Mouse (Mus musculus) midbrain, embryonic 12.5 days (tissue): ENCODE data around the gene Tbcc. TPM values are rescaled to one million over a fixed set of nuclear protein-coding genes. Genes with fewer than 3 reads are reported as not detected.

Experiments
- ATAC-seq: fragments of 200-750 bp; cut with Nextera tagmentation; 2 replicates; pipeline ENCODE4 v1.8.0; 2017; ENCODE audit warnings: low read depth, moderate TSS enrichment, moderate library complexity; ENCODE audit not compliant: low FRiP score
- H3K27ac ChIP-seq: fragments of 300-500 bp; sonication (generic); replicated peaks from 2 replicates; pipeline ENCODE4 v1.5.1; 2016; ENCODE audit warnings: mild to moderate bottlenecking
- H3K27me3 ChIP-seq: fragments of 300-500 bp; sonication (generic); 2 replicates; pipeline ENCODE4 v1.6.1; 2016; ENCODE audit warnings: mild to moderate bottlenecking
- H3K36me3 ChIP-seq: fragments of 300-500 bp; sonication (generic); 2 replicates; pipeline ENCODE4 v1.6.1; 2016
- H3K4me1 ChIP-seq: fragments of 300-500 bp; sonication (generic); 2 replicates; pipeline ENCODE4 v1.6.1; 2016
- H3K4me2 ChIP-seq: fragments of 300-500 bp; sonication (generic); replicated peaks from 2 replicates; pipeline ENCODE4 v1.6.1; 2016; ENCODE audit warnings: mild to moderate bottlenecking, moderate library complexity
- H3K4me3 ChIP-seq: fragments of 300-500 bp; sonication (generic); 2 replicates; pipeline ENCODE4 v1.5.1; 2016; ENCODE audit warnings: mild to moderate bottlenecking
- H3K9ac ChIP-seq: fragments of 300-500 bp; sonication (generic); replicated peaks from 2 replicates; pipeline ENCODE4 v1.6.1; 2016; ENCODE audit warnings: mild to moderate bottlenecking, moderate library complexity
- H3K9me3 ChIP-seq: fragments of 300-500 bp; sonication (generic); 2 replicates; pipeline ENCODE4 v1.6.1; 2016; ENCODE audit warnings: mild to moderate bottlenecking
- WGBS: fragments of 180-500 bp; shearing (Covaris S2); methylation state at CpG from one replicate; pipeline ENCODE4 v1.1.7; 2016; 5-methylcytosine and 5-hydroxymethylcytosine counted together
- polyA plus RNA-seq: library from polyadenylated mRNA; unstranded; fragments of >200 nt; fragmentation: Nextera tagmentation; extraction: Ambion mirVana; gene quantifications from 2 replicates; pipeline ENCODE4 v1.2.1, GENCODE M21; 2016

Tbcc gene
- polyA plus RNA-seq, 1 experiment from 2014 or later: 75.1 TPM

DNA sequence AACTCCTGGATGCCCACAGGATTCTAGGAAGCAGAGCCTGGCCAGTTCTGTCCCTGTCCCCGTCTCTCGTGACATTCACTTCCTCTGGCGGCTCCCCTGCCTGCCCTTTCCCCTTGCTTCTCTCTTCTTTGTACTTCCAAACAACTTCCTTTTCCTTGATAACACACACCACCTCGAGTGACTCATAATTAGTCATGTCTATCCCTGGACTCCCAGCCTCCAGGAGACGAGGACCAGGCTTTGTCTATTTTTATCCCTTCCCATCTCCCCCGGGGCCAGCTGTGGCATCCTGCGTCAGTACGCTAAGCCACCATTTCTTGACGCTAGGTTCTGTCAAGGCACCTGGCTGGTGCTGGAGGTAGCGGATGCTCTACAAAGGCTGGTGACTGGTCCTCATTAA is 16.4 kb upstream of the Tbcc start:
- WGBS: 52% methylated on average over 10 of the region's 10 CpGs
- Histone ChIP-seq H3K4me1 (peaks cover 6% of the 10 kb centered on the region; the same call in 1 of the 2 replicates), H3K9me3 (no peaks in the 10 kb centered on the region), H3K9ac (no peak overlapping the region), H3K27me3 (no peaks in the 10 kb centered on the region), H3K36me3 (no peaks in the 10 kb centered on the region), H3K4me2 (no peak overlapping the region), H3K4me3 (no peak overlapping the region), H3K27ac (no peak overlapping the region; the same call in 1 of the 2 replicates)
- ATAC-seq: no peak

DNA sequence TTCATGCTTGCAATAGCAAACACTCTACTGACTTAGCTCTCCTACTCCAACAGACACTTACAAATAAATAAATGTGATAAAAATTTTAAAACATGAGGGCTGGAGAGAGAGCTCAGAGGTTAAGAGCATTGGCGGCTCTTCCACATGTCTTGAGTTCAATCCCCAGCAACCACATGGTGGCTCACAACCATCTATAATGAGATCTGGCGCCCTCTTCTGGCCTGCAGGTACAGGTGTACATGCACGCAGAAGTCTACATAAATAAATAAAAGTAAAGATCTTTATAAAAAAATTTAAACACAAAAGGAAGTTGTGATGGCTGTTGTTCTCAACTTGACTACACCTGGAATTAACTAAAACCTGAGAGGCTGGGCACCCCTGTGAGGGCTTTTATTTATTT is 14.9 kb upstream of the Tbcc start:
- 73% methylated on average over 3 of the region's 3 CpGs for WGBS
- no peaks in the 10 kb centered on the region for H3K36me3 ChIP-seq
- H3K9me3 ChIP-seq: no peaks in the 10 kb centered on the region
- no peak overlapping the region for H3K4me3 ChIP-seq
- H3K9ac ChIP-seq: no peak overlapping the region
- peaks cover 6% of the 10 kb centered on the region; the same call in 1 of the 2 replicates for H3K4me1 ChIP-seq
- no peaks in the 10 kb centered on the region for H3K27me3 ChIP-seq
- H3K27ac ChIP-seq: no peak overlapping the region
- H3K4me2 ChIP-seq: no peak overlapping the region
- ATAC-seq: no peak

DNA sequence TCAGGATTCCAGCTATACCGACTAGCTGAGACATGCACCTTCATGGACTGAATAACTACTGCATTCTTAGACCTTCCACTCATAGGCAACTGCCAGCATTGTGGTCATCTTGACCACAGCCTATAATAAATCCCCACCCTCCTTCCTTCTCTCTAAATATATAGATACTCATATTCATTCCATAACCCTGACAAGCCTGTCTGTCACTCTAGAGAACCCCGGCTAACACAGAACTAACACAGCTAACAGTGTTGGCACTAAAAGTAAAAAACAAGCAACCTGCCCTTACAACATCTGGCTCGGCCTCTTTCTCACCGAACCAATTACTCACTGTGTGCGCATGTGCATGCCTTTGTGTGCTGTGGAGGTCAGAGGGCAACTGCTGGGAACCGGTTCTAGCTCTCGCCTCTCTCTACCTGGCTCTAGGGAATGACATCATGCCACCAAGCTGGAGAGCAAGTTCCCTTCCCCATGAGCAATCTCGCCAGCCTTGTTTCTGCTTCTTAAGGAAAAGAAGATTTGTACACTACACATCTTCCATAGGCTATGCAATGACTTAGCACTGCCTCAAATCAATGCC is 14.0 kb upstream of the Tbcc start:
- H3K27ac ChIP-seq: peak overlapping the region; percentile 32; the same call in 1 of the 2 replicates
- no peaks in the 10 kb centered on the region for H3K9me3 ChIP-seq
- 80% methylated on average over 8 of the region's 8 CpGs for WGBS
- no peaks in the 10 kb centered on the region for H3K36me3 ChIP-seq
- no peak overlapping the region for H3K4me3 ChIP-seq
- no peak for ATAC-seq
- H3K4me1 ChIP-seq: peaks cover 6% of the 10 kb centered on the region; the same call in 1 of the 2 replicates
- no peaks in the 10 kb centered on the region for H3K27me3 ChIP-seq
- no peak overlapping the region for H3K9ac ChIP-seq
- H3K4me2 ChIP-seq: no peak overlapping the region

DNA sequence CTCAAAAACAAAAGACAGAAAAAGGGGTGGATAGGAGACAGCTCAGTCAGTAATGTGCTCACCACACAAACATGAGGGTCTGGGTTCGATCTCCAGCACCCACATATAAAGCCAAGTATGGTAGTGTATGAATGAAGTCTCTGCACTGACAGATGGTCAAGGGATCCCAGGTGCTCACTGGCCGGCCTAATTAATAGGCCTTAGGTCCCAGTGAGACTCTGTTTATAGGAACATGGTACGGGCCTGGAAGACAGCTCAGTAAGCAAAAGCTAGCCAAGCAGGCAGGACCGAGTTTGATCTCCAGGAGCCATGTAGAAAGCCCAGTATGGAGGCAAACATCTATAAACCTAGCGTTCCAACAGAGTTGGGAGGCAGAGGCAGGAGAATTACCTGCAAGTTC is 13.4 kb upstream of the Tbcc start:
- H3K36me3 ChIP-seq: no peaks in the 10 kb centered on the region
- WGBS: 89% methylated on average over 5 of the region's 5 CpGs
- H3K9ac ChIP-seq: no peak overlapping the region
- peak overlapping the region; percentile 32; the same call in 1 of the 2 replicates for H3K27ac ChIP-seq
- H3K4me3 ChIP-seq: no peak overlapping the region
- no peak overlapping the region for H3K4me2 ChIP-seq
- ATAC-seq: no peak
- H3K9me3 ChIP-seq: no peaks in the 10 kb centered on the region
- no peaks in the 10 kb centered on the region for H3K27me3 ChIP-seq
- H3K4me1 ChIP-seq: peaks cover 6% of the 10 kb centered on the region; the same call in 1 of the 2 replicates

DNA sequence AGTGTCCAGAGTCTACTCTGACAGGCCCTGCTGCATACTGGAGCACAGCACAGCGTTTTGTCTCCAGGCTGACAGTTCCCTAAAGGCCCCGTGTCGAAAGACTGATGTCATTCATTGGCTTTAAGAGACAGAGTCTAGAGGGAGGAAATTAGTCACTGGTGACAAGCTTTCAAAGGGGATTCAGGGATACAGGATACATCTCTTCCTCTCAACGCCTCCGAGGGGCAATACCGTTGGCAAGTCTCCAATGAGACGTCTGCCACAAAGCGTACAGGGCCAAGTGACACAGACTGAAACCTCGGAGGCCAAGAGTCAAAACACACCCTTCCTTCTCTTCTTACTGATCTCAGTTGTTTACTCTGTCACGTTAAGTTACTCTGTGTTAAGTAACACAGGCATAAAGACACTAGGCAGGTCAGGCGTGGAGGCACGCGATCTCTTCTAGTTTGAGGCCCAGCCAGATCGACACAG is 10.6 kb upstream of the Tbcc start:
- H3K4me3 ChIP-seq: no peak overlapping the region
- H3K27me3 ChIP-seq: no peaks in the 10 kb centered on the region; the same call in 1 of the 2 replicates
- no peak overlapping the region for H3K4me2 ChIP-seq
- no peak for ATAC-seq
- WGBS: 75% methylated on average over 14 of the region's 14 CpGs
- H3K4me1 ChIP-seq: no peaks in the 10 kb centered on the region
- H3K9ac ChIP-seq: no peak overlapping the region
- no peaks in the 10 kb centered on the region for H3K36me3 ChIP-seq
- no peak overlapping the region for H3K27ac ChIP-seq
- no peaks in the 10 kb centered on the region for H3K9me3 ChIP-seq

DNA sequence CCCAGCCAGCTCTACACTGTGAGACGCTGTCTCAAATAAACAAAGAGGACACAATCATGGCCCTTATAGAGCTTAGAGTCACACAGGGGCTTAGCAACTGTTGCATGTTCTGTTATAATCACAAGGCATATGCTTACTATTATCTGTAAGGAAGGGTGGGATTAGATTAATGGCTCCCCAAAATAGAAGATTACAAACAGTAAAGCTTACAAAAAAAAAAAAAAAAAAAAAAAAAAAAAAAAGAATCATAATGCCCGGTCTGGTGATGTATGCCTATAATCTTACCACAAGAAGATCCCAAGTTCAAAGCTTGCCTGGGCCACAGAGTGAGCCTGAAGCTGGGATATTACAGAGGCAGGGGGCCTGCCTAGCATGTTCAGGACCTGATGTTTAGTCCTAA is 10.2 kb upstream of the Tbcc start:
- no peak overlapping the region for H3K27ac ChIP-seq
- no peaks in the 10 kb centered on the region; the same call in 1 of the 2 replicates for H3K27me3 ChIP-seq
- H3K9ac ChIP-seq: no peak overlapping the region
- no peaks in the 10 kb centered on the region for H3K36me3 ChIP-seq
- no peaks in the 10 kb centered on the region for H3K4me1 ChIP-seq
- WGBS: 83% methylated on average over 2 of the region's 2 CpGs
- no peaks in the 10 kb centered on the region for H3K9me3 ChIP-seq
- ATAC-seq: no peak
- no peak overlapping the region for H3K4me2 ChIP-seq
- H3K4me3 ChIP-seq: no peak overlapping the region

DNA sequence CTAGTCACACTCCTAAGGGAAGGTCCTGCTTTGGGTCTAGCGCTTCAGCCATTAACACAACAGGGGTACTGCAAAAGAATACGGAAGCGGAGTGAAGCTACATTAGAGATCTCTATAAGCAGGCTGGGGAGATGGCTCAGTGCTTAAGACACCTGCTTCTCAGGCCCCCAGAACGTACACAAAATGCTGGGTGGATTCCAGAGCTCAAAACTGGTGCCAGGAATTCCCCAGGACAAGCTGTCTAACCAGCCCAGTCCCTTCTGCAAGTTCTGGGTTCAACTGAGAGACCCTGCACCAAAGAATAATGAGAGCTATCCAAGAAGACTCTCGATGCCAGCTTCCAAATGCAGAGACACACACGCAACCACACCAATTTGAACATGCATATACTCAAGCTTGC is 8.8 kb upstream of the Tbcc start:
- no peaks in the 10 kb centered on the region for H3K36me3 ChIP-seq
- no peak overlapping the region for H3K4me2 ChIP-seq
- no peak overlapping the region for H3K27ac ChIP-seq
- H3K9ac ChIP-seq: no peak overlapping the region
- 90% methylated on average over 6 of the region's 6 CpGs for WGBS
- H3K9me3 ChIP-seq: no peaks in the 10 kb centered on the region
- no peaks in the 10 kb centered on the region; the same call in 1 of the 2 replicates for H3K27me3 ChIP-seq
- 0 out of 2 replicates have a peak, but pooled peaks cover 6% of the 10 kb centered on the region for H3K4me1 ChIP-seq
- ATAC-seq: no peak
- H3K4me3 ChIP-seq: no peak overlapping the region

DNA sequence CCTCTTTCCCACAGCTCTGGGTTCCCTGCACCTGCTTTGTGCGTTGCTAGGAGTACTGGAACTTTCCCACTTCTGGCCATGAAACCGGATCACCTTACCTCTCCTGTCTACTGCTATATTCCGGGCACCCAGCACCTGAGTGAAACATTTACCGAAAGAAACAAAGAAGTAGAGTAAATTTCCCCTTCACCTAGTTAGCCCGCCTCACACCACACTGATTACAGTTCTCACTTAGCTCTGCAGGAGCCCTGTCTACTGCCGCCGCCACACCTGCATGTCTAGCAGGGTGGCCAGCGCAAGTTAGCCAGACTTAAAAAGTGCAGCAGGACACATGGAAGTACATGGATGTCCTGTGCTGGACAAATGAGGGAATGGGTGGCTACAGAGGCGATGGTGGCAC is 7.4 kb upstream of the Tbcc start:
- Histone ChIP-seq H3K9ac (no peak overlapping the region), H3K4me3 (no peak overlapping the region), H3K36me3 (no peaks in the 10 kb centered on the region), H3K27me3 (no peaks in the 10 kb centered on the region; the same call in 1 of the 2 replicates), H3K27ac (no peak overlapping the region), H3K4me1 (0 out of 2 replicates have a peak, but pooled peaks cover 6% of the 10 kb centered on the region), H3K9me3 (no peaks in the 10 kb centered on the region), H3K4me2 (no peak overlapping the region)
- WGBS: 94% methylated on average over 9 of the region's 9 CpGs
- no peak for ATAC-seq

DNA sequence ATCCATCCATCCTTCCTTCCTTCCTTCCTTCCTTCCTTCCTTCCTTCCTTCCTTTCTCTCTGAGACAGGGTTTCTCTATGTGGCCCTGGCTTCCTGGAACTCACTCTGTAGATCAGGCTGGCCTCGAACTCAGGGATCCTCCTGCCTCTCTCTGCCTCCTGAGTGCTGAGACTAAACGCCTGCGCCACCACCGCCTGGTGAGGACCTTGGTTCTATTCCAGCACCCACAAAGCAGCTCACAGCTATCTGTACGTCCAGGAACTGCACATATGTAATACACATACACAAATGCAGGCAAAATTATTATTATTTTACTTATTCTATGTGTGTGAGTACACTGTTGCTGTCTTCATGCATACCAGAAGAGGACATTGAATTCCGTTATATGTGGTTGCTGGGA is 5.7 kb upstream of the Tbcc start:
- Histone ChIP-seq H3K4me2 (no peak overlapping the region), H3K27me3 (no peaks in the 10 kb centered on the region; the same call in 1 of the 2 replicates), H3K9ac (no peak overlapping the region), H3K27ac (no peak overlapping the region), H3K4me1 (peaks cover 12% of the 10 kb centered on the region; the same call in 1 of the 2 replicates), H3K36me3 (no peaks in the 10 kb centered on the region), H3K4me3 (no peak overlapping the region), H3K9me3 (no peaks in the 10 kb centered on the region)
- WGBS: 95% methylated on average over 6 of the region's 6 CpGs
- ATAC-seq: no peak

DNA sequence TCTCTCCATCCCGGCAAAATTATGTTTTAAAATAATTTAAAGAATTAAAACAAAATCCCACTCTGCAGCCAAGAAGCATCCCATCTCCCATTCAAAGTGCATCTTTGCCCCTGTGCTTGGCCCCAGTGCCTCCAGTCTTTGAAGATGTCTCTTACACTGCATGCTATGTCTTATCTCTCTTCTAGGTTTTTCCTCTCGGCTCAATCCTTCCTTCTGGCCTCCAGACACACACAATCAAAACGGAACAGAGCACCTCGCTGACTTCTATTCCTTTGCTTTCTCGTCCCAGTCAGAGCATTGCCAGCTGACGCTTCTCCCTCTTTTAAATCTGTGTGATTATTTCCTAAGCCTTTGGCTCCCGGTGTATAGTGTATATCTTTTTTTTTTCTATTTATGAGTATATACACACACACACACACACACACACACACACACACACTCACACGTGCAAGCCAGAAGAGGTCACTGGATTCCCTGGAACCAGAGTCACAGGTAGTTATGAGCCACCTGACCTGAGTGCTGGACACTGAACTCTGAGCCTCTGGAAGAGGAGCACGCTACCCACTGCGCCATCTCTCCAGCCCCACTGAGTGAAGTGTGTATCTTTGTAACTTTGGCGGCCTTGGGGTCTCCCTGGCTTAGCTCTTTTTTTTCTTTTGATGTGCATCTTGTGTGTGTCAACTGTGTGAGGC is 5.1 kb upstream of the Tbcc start:
- 83% methylated on average over 11 of the region's 11 CpGs for WGBS
- Histone ChIP-seq H3K4me1 (peaks cover 12% of the 10 kb centered on the region; the same call in 1 of the 2 replicates), H3K36me3 (no peaks in the 10 kb centered on the region), H3K9me3 (no peaks in the 10 kb centered on the region), H3K4me3 (no peak overlapping the region), H3K4me2 (no peak overlapping the region), H3K27ac (no peak overlapping the region), H3K9ac (no peak overlapping the region), H3K27me3 (no peaks in the 10 kb centered on the region; the same call in 1 of the 2 replicates)
- no peak for ATAC-seq

DNA sequence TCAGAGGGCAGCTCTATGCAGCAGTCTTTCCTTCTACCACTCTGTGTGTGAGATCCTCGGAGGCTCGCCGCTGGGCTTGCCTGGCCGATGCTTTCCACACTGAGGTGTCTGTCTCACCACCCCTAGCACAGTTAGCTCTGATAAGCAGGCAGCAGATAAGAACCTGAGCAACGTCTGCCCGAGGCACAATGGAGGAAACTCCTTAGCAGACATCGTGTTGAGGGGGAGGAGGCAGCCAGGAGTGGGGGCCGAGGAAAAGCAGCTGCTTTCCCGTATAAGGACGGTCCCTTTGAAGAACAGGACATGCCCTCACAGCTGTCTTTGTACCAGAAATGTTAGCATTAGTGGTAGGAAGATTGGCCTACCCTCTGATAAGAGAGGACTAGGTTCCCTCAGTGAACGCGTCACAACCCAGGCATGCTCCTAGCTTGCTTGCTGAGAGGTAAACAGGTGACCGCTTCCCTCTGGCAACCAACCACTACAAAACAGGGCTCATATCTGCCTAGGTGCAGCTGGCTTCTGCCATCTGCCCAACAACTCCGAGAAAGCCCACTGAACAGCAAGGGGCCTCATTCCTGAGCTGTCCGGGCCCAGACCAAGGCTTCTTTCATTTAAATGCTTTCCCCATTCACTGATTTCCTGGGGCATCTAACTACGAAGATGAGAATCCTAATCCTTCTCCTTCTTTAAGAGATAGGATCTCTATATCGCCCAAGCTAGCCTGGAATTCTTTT is 4.4 kb upstream of the Tbcc start:
- no peaks in the 10 kb centered on the region for H3K36me3 ChIP-seq
- no peak overlapping the region for H3K27ac ChIP-seq
- H3K4me1 ChIP-seq: peaks cover 13% of the 10 kb centered on the region; the same call in 1 of the 2 replicates
- H3K4me2 ChIP-seq: no peak overlapping the region
- H3K9me3 ChIP-seq: no peaks in the 10 kb centered on the region
- WGBS: 56% methylated on average over 17 of the region's 17 CpGs
- no peak overlapping the region for H3K4me3 ChIP-seq
- H3K27me3 ChIP-seq: no peaks in the 10 kb centered on the region; the same call in 1 of the 2 replicates
- H3K9ac ChIP-seq: 0 out of 2 replicates have a peak overlapping the region, but pooled peaks have one; percentile 20
- ATAC-seq: no peak
